Mouse (Mus musculus) midbrain, postnatal 0 days (tissue): ENCODE data around the gene 1190007I07Rik. TPM values are rescaled to one million over a fixed set of nuclear protein-coding genes. Genes with fewer than 3 reads are reported as not detected.
A peak's percentile ranks its signal among the peaks of the same experiment; 100 is the strongest.

ENCODE experiments used
- ATAC-seq: fragments of 200-750 bp; cut with Nextera tagmentation; 2 replicates; pipeline ENCODE4 v1.8.0; 2017; ENCODE audit warnings: moderate number of reproducible peaks, mild to moderate bottlenecking, moderate TSS enrichment, moderate library complexity; ENCODE audit not compliant: low FRiP score
- DNase-seq: peaks from one replicate; pipeline ENCODE4 v3.0.0-alpha.2; 2015; ENCODE audit warnings: low spot score
- H3K27ac ChIP-seq: fragments of 300-500 bp; sonication (generic); 2 replicates; pipeline ENCODE4 v1.5.1; 2014; ENCODE audit warnings: low read depth, mild to moderate bottlenecking, low read length, mixed read lengths
- H3K27me3 ChIP-seq: fragments of 300-500 bp; sonication (generic); 2 replicates; pipeline ENCODE4 v1.6.1; 2014; ENCODE audit warnings: low read length, control low read depth, mixed read lengths; ENCODE audit not compliant: insufficient read depth
- H3K36me3 ChIP-seq: fragments of 300-500 bp; sonication (generic); 2 replicates; pipeline ENCODE4 v1.6.1; 2014; ENCODE audit warnings: low read length, control low read depth, mixed read lengths; ENCODE audit not compliant: insufficient read depth
- H3K4me1 ChIP-seq: fragments of 300-500 bp; sonication (generic); 2 replicates; pipeline ENCODE4 v1.6.1; 2014; ENCODE audit warnings: mild to moderate bottlenecking, control low read depth, antibody characterized with exemption, low read length, mixed read lengths; ENCODE audit not compliant: insufficient read depth
- H3K4me2 ChIP-seq: fragments of 300-500 bp; sonication (generic); 2 replicates; pipeline ENCODE4 v1.6.1; 2014; ENCODE audit warnings: low read depth, mild to moderate bottlenecking, low read length, mixed read lengths; ENCODE audit not compliant: poor library complexity, severe bottlenecking
- H3K4me3 ChIP-seq: fragments of 300-500 bp; sonication (generic); 2 replicates; pipeline ENCODE4 v1.5.1; 2014; ENCODE audit warnings: low read depth, mild to moderate bottlenecking, low read length, moderate library complexity
- H3K9ac ChIP-seq: fragments of 300-500 bp; sonication (generic); replicated peaks from 2 replicates; pipeline ENCODE4 v1.6.1; 2014; ENCODE audit warnings: mild to moderate bottlenecking, low read length, moderate library complexity, mixed read lengths; ENCODE audit not compliant: poor library complexity, severe bottlenecking
- H3K9me3 ChIP-seq: fragments of 300-500 bp; sonication (generic); 2 replicates; pipeline ENCODE4 v1.6.1; 2016; ENCODE audit warnings: low read length, control low read depth
- CTCF ChIP-seq: IDR thresholded peaks from 2 replicates; pipeline ENCODE4 v1.5.1; 2016; ENCODE audit warnings: antibody characterized with exemption, mild to moderate bottlenecking
- WGBS: fragments of 180-500 bp; shearing (Covaris S2); extraction: QIAGEN DNeasy Blood & Tissue Kit; methylation state at CpG from one replicate; pipeline ENCODE4 v1.1.7; 2014; 5-methylcytosine and 5-hydroxymethylcytosine counted together
- polyA plus RNA-seq: library from polyadenylated mRNA; unstranded; fragments of >200 nt; fragmentation: Nextera tagmentation; extraction: Ambion mirVana; gene quantifications from 2 replicates; pipeline ENCODE4 v1.2.1, GENCODE M21; 2015
- total RNA-seq: library from RNA; depleted of rRNA; stranded (reverse); fragments of >200 nt; gene quantifications from 2 replicates; pipeline ENCODE4 v1.2.3, GENCODE M21; 2014

Gene 1190007I07Rik
- total and polyA plus RNA-seq, 2 experiments from 2014 or later, result 21.5 to 37.9 TPM

DNA sequence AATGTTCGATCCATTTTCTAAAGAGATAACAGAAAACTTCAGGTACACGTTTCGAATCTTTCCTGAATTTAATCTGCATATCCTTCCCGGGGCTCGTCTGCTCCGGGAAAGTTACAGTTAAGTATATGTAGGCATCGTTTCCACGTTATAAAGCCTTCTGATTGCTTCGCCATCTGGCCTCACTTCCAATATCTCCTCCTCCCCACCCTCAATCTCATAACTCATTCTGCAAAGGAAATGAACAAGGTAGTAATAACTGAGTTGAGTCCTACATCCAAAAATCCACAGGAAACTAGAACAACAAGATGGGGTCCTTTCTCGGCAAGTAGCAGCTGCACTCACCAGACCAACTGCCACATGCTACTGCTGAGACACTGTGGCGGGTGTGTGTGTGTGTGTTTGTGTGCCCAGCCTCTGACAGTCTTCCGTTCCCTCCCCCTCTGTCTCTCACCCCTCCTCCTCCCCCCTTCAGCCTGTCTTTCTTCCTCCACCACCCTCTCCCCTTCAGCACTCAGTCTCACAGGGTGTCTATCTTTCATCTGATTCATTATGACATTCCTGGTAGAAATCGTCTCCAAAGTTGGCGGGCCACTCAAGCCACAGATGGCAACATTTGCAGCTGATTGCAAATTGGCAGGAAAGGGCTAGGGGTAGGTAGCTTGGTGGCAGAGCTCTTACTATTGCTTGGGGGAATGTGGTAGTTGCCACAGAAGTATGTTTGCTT is 39.4 kb upstream of the 1190007I07Rik start:
- no peak overlapping the region for H3K27ac ChIP-seq
- TF ChIP-seq CTCF, result no peak
- ATAC-seq (peak; percentile 47; the same call in 1 of the 2 replicates), DNase-seq (peak; percentile 72)
- H3K4me1 ChIP-seq, result no peaks in the 10 kb centered on the region
- WGBS, result 79% methylated on average over 14 of the region's 14 CpGs
- no peak overlapping the region for H3K4me2 ChIP-seq
- no peaks in the 10 kb centered on the region for H3K27me3 ChIP-seq
- H3K4me3 ChIP-seq, result no peak overlapping the region
- H3K9ac ChIP-seq, result no peak overlapping the region
- H3K36me3 ChIP-seq, result no peaks in the 10 kb centered on the region; the same call in 1 of the 2 replicates
- H3K9me3 ChIP-seq, result no peaks in the 10 kb centered on the region

DNA sequence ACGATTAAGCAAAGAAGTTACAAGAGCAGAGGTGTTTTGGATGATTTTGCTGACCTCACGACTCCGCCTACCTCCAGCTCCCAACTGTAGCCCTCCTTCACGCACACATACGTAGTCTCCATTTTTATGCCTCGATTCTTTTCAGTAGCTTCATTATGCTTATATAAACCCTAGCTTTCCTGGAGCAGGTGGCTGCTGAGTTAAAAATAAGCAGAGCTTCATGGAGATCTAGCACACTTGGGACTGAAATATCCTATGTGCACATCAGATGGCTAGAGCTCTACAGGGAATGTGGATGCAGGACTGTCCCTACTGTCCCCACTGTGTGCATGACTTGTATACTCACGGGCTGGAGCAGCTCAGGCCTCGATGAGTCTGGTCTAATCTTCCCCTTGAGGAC is 38.8 kb upstream of the 1190007I07Rik start:
- TF ChIP-seq CTCF, result no peak
- no peaks in the 10 kb centered on the region; the same call in 1 of the 2 replicates for H3K36me3 ChIP-seq
- H3K27me3 ChIP-seq, result no peaks in the 10 kb centered on the region
- H3K9me3 ChIP-seq, result no peaks in the 10 kb centered on the region
- ATAC-seq, result no peak
- no peak overlapping the region for H3K4me3 ChIP-seq
- H3K4me2 ChIP-seq, result no peak overlapping the region
- H3K9ac ChIP-seq, result no peak overlapping the region
- 91% methylated on average over 8 of the region's 8 CpGs for WGBS
- no peaks in the 10 kb centered on the region for H3K4me1 ChIP-seq
- no peak overlapping the region for H3K27ac ChIP-seq
- DNase-seq, result no peak

DNA sequence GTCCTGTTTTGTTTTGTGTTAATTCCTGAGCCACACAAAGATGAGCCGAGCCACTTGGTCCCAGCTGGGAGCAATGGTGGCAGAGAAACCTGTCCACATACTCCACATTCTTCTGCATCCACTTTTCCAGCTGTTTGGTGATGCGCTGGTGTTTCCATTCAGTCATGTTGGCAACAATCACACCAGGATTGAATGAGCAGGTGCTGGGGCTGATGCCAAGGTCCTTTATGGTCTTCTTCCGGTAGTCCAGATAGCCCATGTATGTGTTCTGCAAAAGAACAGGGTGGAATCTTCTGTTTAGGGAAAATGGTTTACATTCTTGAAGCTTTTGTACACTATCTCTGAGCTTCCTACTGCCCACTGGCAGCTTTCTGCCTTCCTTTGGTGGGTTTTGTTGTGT is 31.6 kb upstream of the 1190007I07Rik start:
- H3K27me3 ChIP-seq, result no peaks in the 10 kb centered on the region
- H3K4me3 ChIP-seq, result no peak overlapping the region
- no peaks in the 10 kb centered on the region for H3K9me3 ChIP-seq
- H3K9ac ChIP-seq, result no peak overlapping the region
- ATAC-seq, result no peak
- H3K36me3 ChIP-seq, result peaks cover 12% of the 10 kb centered on the region
- DNase-seq, result no peak
- no peaks in the 10 kb centered on the region for H3K4me1 ChIP-seq
- TF ChIP-seq CTCF, result no peak
- no peak overlapping the region for H3K27ac ChIP-seq
- WGBS, result 84% methylated on average over 3 of the region's 3 CpGs
- H3K4me2 ChIP-seq, result no peak overlapping the region

DNA sequence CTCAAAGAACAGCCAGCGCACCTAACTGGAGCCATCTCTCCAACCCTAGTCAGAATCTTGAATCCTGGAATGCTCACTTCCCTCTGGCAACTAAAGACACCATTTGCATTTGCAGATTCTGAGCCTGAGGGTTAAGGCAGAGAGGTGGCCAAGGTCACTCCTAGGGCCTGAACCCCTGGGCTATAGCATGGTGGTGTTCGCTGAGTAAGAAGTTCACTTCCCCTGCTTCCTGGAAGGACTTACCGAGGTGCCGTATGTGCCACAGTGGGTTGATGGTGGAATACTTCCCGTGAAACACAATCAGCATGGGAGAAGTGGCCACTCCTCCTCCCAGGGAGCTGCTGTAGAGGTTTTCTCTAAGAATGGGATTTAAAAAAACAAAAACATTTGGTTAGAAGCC is 29.6 kb upstream of the 1190007I07Rik start:
- Histone ChIP-seq H3K9me3 (no peaks in the 10 kb centered on the region), H3K4me1 (no peaks in the 10 kb centered on the region), H3K27ac (no peak overlapping the region), H3K4me2 (no peak overlapping the region), H3K4me3 (no peak overlapping the region), H3K27me3 (no peaks in the 10 kb centered on the region), H3K9ac (no peak overlapping the region), H3K36me3 (peaks cover 15% of the 10 kb centered on the region)
- ATAC-seq, result no peak
- no peak for DNase-seq
- no peak for TF ChIP-seq CTCF
- WGBS, result 77% methylated on average over 5 of the region's 5 CpGs

DNA sequence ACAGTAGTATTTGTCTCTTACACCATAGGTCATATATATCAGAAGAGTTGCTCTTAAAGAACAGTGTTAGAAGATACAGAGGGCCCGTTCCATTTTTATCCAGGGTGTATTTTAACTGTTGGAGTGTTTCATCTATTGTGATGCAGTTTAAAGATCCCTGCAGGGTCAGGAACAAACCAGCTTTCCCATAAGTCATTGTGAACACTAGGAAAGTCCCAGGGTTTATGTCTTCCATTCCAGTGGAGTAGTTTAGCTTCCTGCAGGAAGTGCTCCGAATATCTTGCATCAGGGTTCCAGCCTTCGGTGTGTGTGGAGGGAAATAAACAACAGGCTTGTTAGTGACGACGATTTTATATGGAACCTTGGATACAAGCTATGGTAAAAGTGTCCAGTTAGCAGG is 28.2 kb upstream of the 1190007I07Rik start:
- H3K27me3 ChIP-seq, result no peaks in the 10 kb centered on the region
- H3K9me3 ChIP-seq, result no peaks in the 10 kb centered on the region
- H3K36me3 ChIP-seq, result peaks cover 25% of the 10 kb centered on the region
- no peak for ATAC-seq
- DNase-seq, result no peak
- H3K27ac ChIP-seq, result no peak overlapping the region
- 92% methylated on average over 5 of the region's 5 CpGs for WGBS
- no peak overlapping the region for H3K4me2 ChIP-seq
- no peak overlapping the region for H3K9ac ChIP-seq
- no peaks in the 10 kb centered on the region for H3K4me1 ChIP-seq
- TF ChIP-seq CTCF, result no peak
- H3K4me3 ChIP-seq, result no peak overlapping the region

DNA sequence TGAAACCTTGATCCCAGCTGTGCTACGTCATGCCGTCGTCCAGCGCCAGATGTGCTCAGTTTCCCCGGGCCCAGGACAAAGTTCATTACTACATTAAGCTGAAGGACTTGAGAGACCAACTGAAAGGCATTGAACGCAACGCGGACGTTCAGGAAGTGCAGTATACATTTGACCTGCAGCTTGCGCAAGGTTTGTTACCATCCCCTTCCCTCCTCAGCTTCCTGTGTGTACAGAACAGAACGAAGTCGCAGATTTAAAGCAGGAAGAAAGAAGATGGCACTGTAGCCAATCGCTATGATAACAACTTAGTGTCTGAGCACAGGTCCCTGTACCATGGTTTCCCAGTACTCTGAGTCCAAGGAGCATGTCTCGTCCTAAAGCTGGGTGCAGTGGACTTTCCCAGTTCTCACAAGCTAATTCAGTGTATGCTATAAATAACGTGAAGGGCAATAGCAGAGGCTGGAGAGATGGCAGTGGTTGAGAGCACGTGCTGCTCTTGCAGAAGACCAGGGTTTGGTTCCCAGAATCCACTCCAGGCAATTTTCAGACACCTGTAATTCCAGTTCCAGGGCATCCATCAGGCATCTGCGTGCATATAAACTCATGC is 24.3 kb upstream of the 1190007I07Rik start:
- TF ChIP-seq CTCF, result no peak
- peaks cover 49% of the 10 kb centered on the region for H3K36me3 ChIP-seq

More for the DNA sequence above, 24.3 kb upstream of the 1190007I07Rik start:
- DNase-seq (no peak), ATAC-seq (no peak)
- H3K27me3 ChIP-seq, result no peaks in the 10 kb centered on the region
- H3K9ac ChIP-seq, result no peak overlapping the region
- H3K27ac ChIP-seq, result no peak overlapping the region
- 95% methylated on average over 17 of the region's 17 CpGs for WGBS
- H3K9me3 ChIP-seq, result no peaks in the 10 kb centered on the region
- H3K4me2 ChIP-seq, result no peak overlapping the region
- H3K4me3 ChIP-seq, result no peak overlapping the region
- H3K4me1 ChIP-seq, result no peaks in the 10 kb centered on the region
